Mouse (Mus musculus): Measurements from ENCODE around the gene Fggy. TPM values are rescaled to one million over a fixed set of nuclear protein-coding genes. Genes with fewer than 3 reads are reported as not detected.

Fggy gene
- total and polyA plus RNA-seq, 3 experiments, result not detected

GRCm38 (mm10) chr4:95871216-95871881 lies 314.0 kb downstream of the Fggy start (continued):
- no peak for TF ChIP-seq NELFE (IDR thresholded peaks at IDR 0.05; ENCODE audit: low read depth, low read length)
- peak; percentile 90 for TF ChIP-seq SMC3 (IDR thresholded peaks at IDR 0.05; ENCODE audit: low read depth, low read length)
- no peak for TF ChIP-seq E2F4 (IDR thresholded peaks at IDR 0.05; ENCODE audit: borderline replicate concordance, low read depth, low read length)
- TF ChIP-seq RAD21 (IDR thresholded peaks at IDR 0.05; ENCODE audit: low read depth, low read length), result peak; percentile 87
- no peak for TF ChIP-seq USF1 (IDR thresholded peaks at IDR 0.05; ENCODE audit: low read depth, low read length)
- TF ChIP-seq EP300 (IDR thresholded peaks at IDR 0.05; ENCODE audit: low read depth in 1 of 2, low read length in 2 of 2), result no peak
- TF ChIP-seq MEF2A (IDR thresholded peaks at IDR 0.05; ENCODE audit: extremely low read depth, insufficient replicate concordance, low read depth, low read length, poor library complexity, severe bottlenecking), result no peak
- no peak for TF ChIP-seq TBP (IDR thresholded peaks at IDR 0.05; ENCODE audit: low read depth, low read length)
- no peak for TF ChIP-seq CHD2 (IDR thresholded peaks at IDR 0.05; ENCODE audit: low read length)
- TF ChIP-seq MAFK (IDR thresholded peaks at IDR 0.05; ENCODE audit: borderline replicate concordance, low read depth, low read length), result no peak

- no peaks in the 10 kb centered on the region for H3K79me2 ChIP-seq (ENCODE audit: control insufficient read depth, insufficient read depth, low read length, poor library complexity)
- H3K27ac ChIP-seq (ENCODE audit: control insufficient read depth, low read depth, low read length), result no peak overlapping the region
- no peak for TF ChIP-seq MAX (IDR thresholded peaks at IDR 0.05; ENCODE audit: low read length)
- TF ChIP-seq TBP (IDR thresholded peaks at IDR 0.05; ENCODE audit: low read depth, low read length), result no peak
- no peak for TF ChIP-seq MYB (IDR thresholded peaks at IDR 0.05; ENCODE audit: low read depth, low read length)
- TF ChIP-seq POLR2A (IDR thresholded peaks at IDR 0.05; ENCODE audit: control insufficient read depth in 1 of 2, insufficient read depth in 1 of 2, low read depth in 1 of 2, low read length in 2 of 2, poor library complexity in 1 of 2), result no peak
- TF ChIP-seq ZC3H11A (IDR thresholded peaks at IDR 0.05; ENCODE audit: low read depth, low read length), result no peak
- no peak for TF ChIP-seq ZNF384 (IDR thresholded peaks at IDR 0.05; ENCODE audit: low read depth, low read length)
- TF ChIP-seq E2F4 (IDR thresholded peaks at IDR 0.05; ENCODE audit: borderline replicate concordance, low read depth, low read length), result no peak
- no peak for TF ChIP-seq MAFK (IDR thresholded peaks at IDR 0.05; ENCODE audit: borderline replicate concordance, low read depth, low read length)
- TF ChIP-seq MXI1 (IDR thresholded peaks at IDR 0.05; ENCODE audit: low read depth, low read length), result no peak
- no peak for TF ChIP-seq NRF1 (IDR thresholded peaks at IDR 0.05; ENCODE audit: insufficient read depth, low read depth, low read length, poor library complexity, severe bottlenecking)
- H3K27me3 ChIP-seq (ENCODE audit: control insufficient read depth in 1 of 2, insufficient read depth in 2 of 2, low read length in 2 of 2), result no peaks in the 10 kb centered on the region
- H3K9ac ChIP-seq (ENCODE audit: control insufficient read depth, low read depth, low read length, poor library complexity, severe bottlenecking), result no peak overlapping the region
- no peaks in the 10 kb centered on the region for H3K36me3 ChIP-seq (ENCODE audit: control insufficient read depth in 1 of 2, insufficient read depth in 2 of 2, low read length in 2 of 2)
- no peak for DNase-seq (ENCODE audit: low read depth, low spot score)
- H3K4me3 ChIP-seq (ENCODE audit: control insufficient read depth in 1 of 2, insufficient read depth in 1 of 2, low read depth in 2 of 2, low read length in 2 of 2), result no peak overlapping the region
- no peaks in the 10 kb centered on the region for H3K4me1 ChIP-seq (ENCODE audit: control insufficient read depth in 1 of 2, insufficient read depth in 2 of 2, low read length in 2 of 2)
- no peaks in the 10 kb centered on the region for H3K9me3 ChIP-seq (replicated peaks; ENCODE audit: insufficient read depth, low read length)
Measured at GRCm38 (mm10) chr4:95875896-95876295, 318.6 kb downstream of the Fggy start.

DNA sequence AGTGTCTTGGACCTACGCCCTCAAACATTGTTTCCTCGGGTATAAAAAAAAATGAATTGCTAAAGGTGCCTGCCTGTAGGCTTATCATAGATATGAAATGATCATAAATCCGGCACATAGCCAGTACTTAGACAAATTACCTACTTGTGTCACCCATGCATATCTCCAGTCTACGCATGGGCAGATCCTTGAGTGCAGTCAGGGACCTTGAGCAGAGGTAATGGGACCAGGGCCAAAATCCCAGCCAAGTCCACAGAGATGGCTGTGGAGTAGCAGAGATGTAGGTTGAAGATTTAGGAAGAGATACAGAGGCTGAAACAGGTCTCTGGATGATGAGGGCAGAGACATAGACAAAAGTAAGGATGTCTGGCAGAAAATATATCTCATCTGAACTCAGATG lies 320.1 kb downstream of the Fggy start:
- Histone ChIP-seq H3K79me2 (ENCODE audit: control insufficient read depth, insufficient read depth, low read length, poor library complexity) (no peaks in the 10 kb centered on the region), H3K27ac (ENCODE audit: control insufficient read depth, low read depth, low read length) (no peak overlapping the region), H3K9ac (ENCODE audit: control insufficient read depth, low read depth, low read length, poor library complexity, severe bottlenecking) (no peak overlapping the region), H3K4me1 (ENCODE audit: control insufficient read depth in 1 of 2, insufficient read depth in 2 of 2, low read length in 2 of 2) (no peaks in the 10 kb centered on the region), H3K9me3 (replicated peaks; ENCODE audit: insufficient read depth, low read length) (no peaks in the 10 kb centered on the region), H3K4me3 (ENCODE audit: control insufficient read depth in 1 of 2, insufficient read depth in 1 of 2, low read depth in 2 of 2, low read length in 2 of 2) (no peak overlapping the region), H3K36me3 (ENCODE audit: control insufficient read depth in 1 of 2, insufficient read depth in 2 of 2, low read length in 2 of 2) (no peaks in the 10 kb centered on the region), H3K27me3 (ENCODE audit: control insufficient read depth in 1 of 2, insufficient read depth in 2 of 2, low read length in 2 of 2) (no peaks in the 10 kb centered on the region)
- no peak for TF ChIP-seq KAT2A (conservative IDR thresholded peaks at IDR 0.05; ENCODE audit: low read depth, low read length)
- TF ChIP-seq ZMIZ1 (IDR thresholded peaks at IDR 0.05; ENCODE audit: low read depth, low read length), result no peak
- TF ChIP-seq MYC (IDR thresholded peaks at IDR 0.05; ENCODE audit: low read depth, low read length), result no peak
- no peak for TF ChIP-seq NELFE (IDR thresholded peaks at IDR 0.05; ENCODE audit: low read depth, low read length)
- TF ChIP-seq RAD21 (IDR thresholded peaks at IDR 0.05; ENCODE audit: low read depth, low read length), result no peak
- TF ChIP-seq MYB (IDR thresholded peaks at IDR 0.05; ENCODE audit: low read depth, low read length), result no peak
- no peak for TF ChIP-seq POLR2A (IDR thresholded peaks at IDR 0.05; ENCODE audit: control insufficient read depth in 1 of 2, insufficient read depth in 1 of 2, low read depth in 1 of 2, low read length in 2 of 2, poor library complexity in 1 of 2)
- no peak for TF ChIP-seq MAZ (IDR thresholded peaks at IDR 0.05; ENCODE audit: low read depth, low read length)
- no peak for TF ChIP-seq RCOR1 (IDR thresholded peaks at IDR 0.05; ENCODE audit: low read depth, low read length)
- TF ChIP-seq ELF1 (IDR thresholded peaks at IDR 0.05; ENCODE audit: low read depth, low read length), result no peak
- TF ChIP-seq MAFK (IDR thresholded peaks at IDR 0.05; ENCODE audit: borderline replicate concordance, low read depth, low read length), result no peak
- no peak for TF ChIP-seq USF2 (IDR thresholded peaks at IDR 0.05; ENCODE audit: borderline replicate concordance in 1 of 2, insufficient read depth in 1 of 2, low read depth in 1 of 2, low read length in 2 of 2)
- no peak for DNase-seq (ENCODE audit: low read depth, low spot score)
